Mouse (Mus musculus) Muller cell, postnatal 12 days (primary cell): ENCODE data around the gene Srrd.

ENCODE experiments used
- DNase-seq: peaks from one replicate; pipeline ENCODE4 v3.0.0-alpha.2; 2015; ENCODE audit errors: inconsistent ontology term

Srrd gene

GRCm38 (mm10) chr5:112289819-112290535 lies 52.9 kb downstream of the Srrd start:
- DNase-seq, result no peak

- DNase-seq, result no peak
These were observed 53.6 kb downstream of the Srrd start for GRCm38 (mm10) chr5:112289236-112289635.

DNA sequence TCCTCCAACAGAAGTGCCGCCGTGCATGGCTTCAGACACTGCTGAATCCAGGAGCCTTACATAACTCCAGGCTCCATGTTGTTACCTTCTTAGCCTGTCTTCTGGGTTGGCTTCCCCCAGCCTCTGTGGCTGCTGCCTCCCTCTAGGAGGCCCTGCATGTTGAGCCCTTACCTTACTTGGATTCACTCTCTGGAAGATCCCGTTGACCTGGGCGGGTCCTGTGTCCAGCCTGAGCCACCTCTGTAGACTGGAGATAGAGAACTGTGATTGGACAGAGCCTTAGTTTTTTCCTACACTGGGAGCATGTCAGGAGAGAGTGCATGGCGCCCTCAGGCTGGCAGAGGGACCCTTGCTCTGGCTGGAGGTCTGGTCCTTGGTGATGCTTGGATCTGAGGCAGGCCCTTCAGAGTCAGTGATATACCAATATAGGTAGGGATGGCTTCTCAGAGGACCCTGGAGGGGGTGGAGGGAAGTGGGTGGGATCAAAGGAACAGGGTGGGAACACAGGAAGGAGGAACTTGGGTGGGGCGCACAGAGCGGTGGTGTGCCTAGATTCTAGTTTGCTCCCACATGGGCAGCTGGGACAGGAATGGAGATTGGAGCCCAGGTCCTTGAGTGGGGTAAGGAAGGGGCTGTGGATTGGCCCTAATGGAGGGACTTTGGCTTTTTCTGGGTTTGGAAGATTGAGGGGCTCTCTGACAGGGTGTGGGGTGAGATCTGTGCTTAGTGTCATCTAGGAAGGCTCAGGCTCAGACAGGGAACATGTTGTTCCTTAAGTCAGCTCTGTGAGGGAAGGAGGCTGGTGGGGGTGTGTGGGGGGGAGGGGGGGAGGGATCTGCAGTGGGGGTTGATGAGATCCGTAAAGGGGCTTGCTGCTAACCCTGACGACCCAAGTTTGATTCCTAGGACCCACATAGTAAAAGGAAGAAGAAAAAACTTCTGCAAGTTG lies 54.4 kb downstream of the Srrd start:
- no peak for DNase-seq

DNA sequence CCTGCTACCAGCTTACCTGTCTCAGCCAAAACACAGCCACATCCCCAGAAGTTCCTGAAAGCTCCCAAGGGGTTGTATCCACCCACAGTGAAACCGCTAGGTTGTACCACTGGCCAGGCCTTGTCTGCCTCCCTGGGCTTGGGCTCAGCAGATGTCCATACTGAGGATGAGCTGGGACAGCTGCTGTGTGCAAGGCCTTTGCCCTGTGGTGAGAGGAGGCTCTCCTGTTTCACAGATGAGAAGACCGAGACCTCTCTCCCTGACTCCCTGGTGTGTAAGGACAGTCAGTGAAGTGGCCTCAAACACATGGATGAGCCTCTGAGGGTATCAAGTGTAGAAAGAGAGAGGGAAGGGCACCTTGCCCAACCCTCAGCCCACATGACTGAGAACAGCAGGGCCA lies 55.2 kb downstream of the Srrd start:
- no peak for DNase-seq
